Mouse (Mus musculus) ES-Bruce4 (cell line): ENCODE results near the gene Oaz3.
A peak's percentile ranks its signal among the peaks of the same experiment; 100 is the strongest.

Experiments
- CTCF ChIP-seq: IDR thresholded peaks from one replicate; pipeline ENCODE4 v1.8.1; 2011; ENCODE audit warnings: low read depth, low read length
- EP300 ChIP-seq: IDR thresholded peaks from 2 replicates; pipeline ENCODE4 v1.6.1; 2011; ENCODE audit warnings: low read depth, low read length; ENCODE audit not compliant: insufficient read depth
- POLR2A ChIP-seq: IDR thresholded peaks from one replicate; pipeline ENCODE4 v1.8.1; 2011; ENCODE audit warnings: low read length; ENCODE audit not compliant: insufficient read depth

DNA sequence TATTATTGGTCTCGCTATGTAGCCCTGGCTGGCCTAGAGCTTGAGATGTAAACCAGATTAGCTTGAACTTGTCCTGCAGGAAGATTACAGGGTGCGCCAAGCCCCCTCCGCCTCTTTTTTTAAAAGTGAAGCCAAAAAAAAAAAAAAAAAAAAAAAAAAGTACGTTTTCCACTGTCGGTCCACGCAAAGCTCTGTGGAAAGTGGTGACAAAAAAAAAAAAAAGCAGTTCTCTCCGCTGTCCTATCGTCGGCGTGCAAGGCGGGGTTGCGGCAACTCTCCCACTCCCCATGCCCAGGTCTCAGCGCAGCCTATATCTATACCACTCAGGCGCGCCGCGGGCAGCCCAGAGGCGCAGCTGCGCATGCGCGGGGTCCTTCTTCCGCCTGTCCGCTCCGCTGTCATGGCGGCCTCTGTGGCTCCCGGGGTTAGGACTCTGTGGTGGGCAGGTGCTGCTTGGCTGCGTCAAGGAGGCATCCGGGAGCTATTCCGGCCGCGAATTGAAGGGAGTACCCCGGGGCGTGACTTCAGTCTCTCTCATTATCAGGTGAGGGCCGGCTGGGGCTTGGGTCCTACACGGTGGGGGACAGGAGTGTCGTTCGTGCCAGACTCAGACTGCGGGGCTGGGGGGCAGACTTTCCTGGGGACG is 641 bp downstream of the Oaz3 start, which contains the start of gene Mrpl9:
- peak; percentile 66 for TF ChIP-seq POLR2A
- no peak for TF ChIP-seq CTCF
- no peak for TF ChIP-seq EP300
